Mouse (Mus musculus) neural tube, embryonic 11.5 days (tissue): ENCODE data around the gene Ctnna2. TPM values are rescaled to one million over a fixed set of nuclear protein-coding genes. Genes with fewer than 3 reads are reported as not detected.
A peak's percentile ranks its signal among the peaks of the same experiment; 100 is the strongest.

ENCODE experiments used
- ATAC-seq: fragments of 200-750 bp; cut with Nextera tagmentation; 2 replicates; pipeline ENCODE4 v1.8.0; 2017; ENCODE audit warnings: moderate number of reproducible peaks, mild to moderate bottlenecking, moderate TSS enrichment, moderate library complexity; ENCODE audit not compliant: insufficient read depth, low FRiP score, low TSS enrichment
- DNase-seq: peaks from one replicate; pipeline ENCODE4 v3.0.0-alpha.2; 2015; ENCODE audit warnings: low spot score
- H3K27ac ChIP-seq: fragments of 300-500 bp; sonication (generic); 2 replicates; pipeline ENCODE4 v1.5.1; 2014; ENCODE audit warnings: low read depth, mild to moderate bottlenecking, low read length
- H3K27me3 ChIP-seq: fragments of 300-500 bp; sonication (generic); 2 replicates; pipeline ENCODE4 v1.6.1; 2014; ENCODE audit warnings: mild to moderate bottlenecking, low read length, mixed read lengths; ENCODE audit not compliant: control insufficient read depth, insufficient read depth
- H3K36me3 ChIP-seq: fragments of 300-500 bp; sonication (generic); 2 replicates; pipeline ENCODE4 v1.6.1; 2014; ENCODE audit warnings: mild to moderate bottlenecking, low read length, moderate library complexity, mixed read lengths; ENCODE audit not compliant: control insufficient read depth, insufficient read depth
- H3K4me1 ChIP-seq: fragments of 300-500 bp; sonication (generic); 2 replicates; pipeline ENCODE4 v1.6.1; 2014; ENCODE audit warnings: low read length, mixed read lengths; ENCODE audit not compliant: control insufficient read depth, insufficient read depth
- H3K4me2 ChIP-seq: fragments of 300-500 bp; sonication (generic); 2 replicates; pipeline ENCODE4 v1.6.1; 2014; ENCODE audit warnings: low read depth, mild to moderate bottlenecking, moderate library complexity
- H3K4me3 ChIP-seq: fragments of 300-500 bp; sonication (generic); 2 replicates; pipeline ENCODE4 v1.5.1; 2014; ENCODE audit warnings: low read depth, low read length
- H3K9ac ChIP-seq: fragments of 300-500 bp; sonication (generic); 2 replicates; pipeline ENCODE4 v1.6.1; 2014; ENCODE audit warnings: mild to moderate bottlenecking, low read length
- H3K9me3 ChIP-seq: fragments of 300-500 bp; sonication (generic); 2 replicates; pipeline ENCODE4 v1.6.1; 2016; ENCODE audit warnings: low read length; ENCODE audit not compliant: control insufficient read depth
- WGBS: fragments of 180-500 bp; shearing (Covaris S2); extraction: QIAGEN DNeasy Blood & Tissue Kit; methylation state at CpG from one replicate; pipeline ENCODE4 v1.1.7; 2014; 5-methylcytosine and 5-hydroxymethylcytosine counted together
- polyA plus RNA-seq: library from polyadenylated mRNA; unstranded; fragments of >200 nt; fragmentation: Nextera tagmentation; extraction: Ambion mirVana; gene quantifications from 2 replicates; pipeline ENCODE4 v1.2.1, GENCODE M21; 2014

Ctnna2 gene
- polyA plus RNA-seq, 1 experiment from 2014 or later: 54.7 TPM

GRCm38 (mm10) chr6:77288402-77288801 is 691.1 kb downstream of the Ctnna2 start:
- DNase-seq: no peak

GRCm38 (mm10) chr6:77286317-77286716 is 693.2 kb downstream of the Ctnna2 start:
- Histone ChIP-seq H3K9ac (no peak overlapping the region), H3K27me3 (no peaks in the 10 kb centered on the region), H3K4me2 (no peak overlapping the region), H3K9me3 (no peaks in the 10 kb centered on the region), H3K4me1 (no peaks in the 10 kb centered on the region), H3K27ac (no peak overlapping the region), H3K4me3 (no peak overlapping the region), H3K36me3 (no peaks in the 10 kb centered on the region)
- no peak for ATAC-seq
- WGBS: 89% methylated on average over 5 of the region's 5 CpGs
- no peak for DNase-seq

More at GRCm38 (mm10) chr6:77288402-77288801, 691.1 kb downstream of the Ctnna2 start:
- Histone ChIP-seq H3K4me1 (no peaks in the 10 kb centered on the region), H3K27ac (no peak overlapping the region), H3K9me3 (no peaks in the 10 kb centered on the region), H3K36me3 (no peaks in the 10 kb centered on the region), H3K4me3 (no peak overlapping the region), H3K27me3 (no peaks in the 10 kb centered on the region), H3K4me2 (no peak overlapping the region), H3K9ac (no peak overlapping the region)
- ATAC-seq: no peak

- H3K4me3 ChIP-seq: no peak overlapping the region
- H3K27ac ChIP-seq: no peak overlapping the region
- no peaks in the 10 kb centered on the region for H3K9me3 ChIP-seq
- H3K27me3 ChIP-seq: no peaks in the 10 kb centered on the region
- no peak overlapping the region for H3K4me2 ChIP-seq
- 84% methylated on average over 5 of the region's 5 CpGs for WGBS
- ATAC-seq: no peak
- H3K9ac ChIP-seq: no peak overlapping the region
- H3K36me3 ChIP-seq: no peaks in the 10 kb centered on the region
- DNase-seq: no peak
- no peaks in the 10 kb centered on the region for H3K4me1 ChIP-seq
Observed at GRCm38 (mm10) chr6:77278794-77279193, 700.7 kb downstream of the Ctnna2 start.

- ATAC-seq (no peak), DNase-seq (no peak)
- H3K9me3 ChIP-seq: no peaks in the 10 kb centered on the region
- no peak overlapping the region for H3K4me3 ChIP-seq
- no peaks in the 10 kb centered on the region for H3K27me3 ChIP-seq
- WGBS: 82% methylated on average over 3 of the region's 3 CpGs
- H3K4me1 ChIP-seq: no peaks in the 10 kb centered on the region
- H3K27ac ChIP-seq: no peak overlapping the region
- H3K36me3 ChIP-seq: no peaks in the 10 kb centered on the region
- no peak overlapping the region for H3K9ac ChIP-seq
- no peak overlapping the region for H3K4me2 ChIP-seq
Observed at GRCm38 (mm10) chr6:77265163-77265562, 714.3 kb downstream of the Ctnna2 start.

GRCm38 (mm10) chr6:77257358-77258105 is 722.0 kb downstream of the Ctnna2 start:
- no peaks in the 10 kb centered on the region for H3K9me3 ChIP-seq
- H3K27ac ChIP-seq: no peak overlapping the region
- ATAC-seq: no peak
- 63% methylated on average over 7 of the region's 7 CpGs for WGBS
- no peaks in the 10 kb centered on the region for H3K4me1 ChIP-seq
- no peak overlapping the region for H3K4me3 ChIP-seq
- H3K27me3 ChIP-seq: no peaks in the 10 kb centered on the region
- no peak overlapping the region for H3K4me2 ChIP-seq
- H3K9ac ChIP-seq: no peak overlapping the region
- DNase-seq: peak; percentile 12
- no peaks in the 10 kb centered on the region for H3K36me3 ChIP-seq

GRCm38 (mm10) chr6:77256348-77256747 is 723.2 kb downstream of the Ctnna2 start:
- Histone ChIP-seq H3K9ac (no peak overlapping the region), H3K27me3 (no peaks in the 10 kb centered on the region), H3K4me3 (no peak overlapping the region), H3K27ac (no peak overlapping the region), H3K9me3 (no peaks in the 10 kb centered on the region), H3K36me3 (no peaks in the 10 kb centered on the region), H3K4me1 (no peaks in the 10 kb centered on the region), H3K4me2 (no peak overlapping the region)
- ATAC-seq (no peak), DNase-seq (no peak)
- WGBS: 95% methylated on average over 4 of the region's 4 CpGs

GRCm38 (mm10) chr6:77253480-77253879 is 726.0 kb downstream of the Ctnna2 start:
- no peaks in the 10 kb centered on the region for H3K27me3 ChIP-seq
- no peak overlapping the region for H3K27ac ChIP-seq
- 85% methylated on average over 5 of the region's 5 CpGs for WGBS
- DNase-seq: no peak
- H3K4me1 ChIP-seq: no peaks in the 10 kb centered on the region
- H3K9ac ChIP-seq: no peak overlapping the region
- H3K9me3 ChIP-seq: no peaks in the 10 kb centered on the region
- no peaks in the 10 kb centered on the region for H3K36me3 ChIP-seq
- no peak overlapping the region for H3K4me3 ChIP-seq
- H3K4me2 ChIP-seq: no peak overlapping the region
- no peak for ATAC-seq

GRCm38 (mm10) chr6:77243541-77244231 is 735.8 kb downstream of the Ctnna2 start:
- Histone ChIP-seq H3K4me3 (peak overlapping the region; percentile 41), H3K27ac (no peak overlapping the region), H3K9me3 (no peaks in the 10 kb centered on the region), H3K4me1 (peaks cover 9% of the 10 kb centered on the region), H3K9ac (peak overlapping the region; percentile 53), H3K36me3 (no peaks in the 10 kb centered on the region), H3K27me3 (peaks cover 17% of the 10 kb centered on the region), H3K4me2 (peak overlapping the region; percentile 86)
- DNase-seq: peak; percentile 68
- ATAC-seq: peak; percentile 67
- under 1% methylated on average over 43 of the region's 43 CpGs for WGBS
